Mouse (Mus musculus): ENCODE data around the gene Riiad1. TPM values are rescaled to one million over a fixed set of nuclear protein-coding genes. Genes with fewer than 3 reads are reported as not detected.

The Riiad1 gene
- polyA plus RNA-seq, 1 experiment from 2014 or later = 2.5 TPM

GRCm38 (mm10) chr3:94476301-94477035 lies 3.7 kb downstream of the Riiad1 start:
- H3K4me1 ChIP-seq (ENCODE audit: insufficient read depth) = peaks cover 3% of the 10 kb centered on the region; the same call in 1 of the 2 replicates
- WGBS = 53% methylated on average over 8 of the region's 8 CpGs

GRCm38 (mm10) chr3:94473567-94474232 lies 6.4 kb downstream of the Riiad1 start:
- no peak for TF ChIP-seq CTCF (IDR thresholded peaks at IDR 0.05; ENCODE audit: low read depth)

More at GRCm38 (mm10) chr3:94476301-94477035, 3.7 kb downstream of the Riiad1 start:
- DNase-seq (no peak), ATAC-seq (ENCODE audit: insufficient read depth) (no peak)
- Histone ChIP-seq H3K9ac (no peak overlapping the region), H3K9me3 (ENCODE audit: low read depth, low read length) (no peaks in the 10 kb centered on the region), H3K4me3 (ENCODE audit: low read depth, low read length) (no peak overlapping the region), H3K4me2 (no peak overlapping the region), H3K36me3 (ENCODE audit: insufficient read depth) (no peaks in the 10 kb centered on the region), H3K27me3 (ENCODE audit: insufficient read depth, low read length) (peaks cover 13% of the 10 kb centered on the region), H3K27ac (ENCODE audit: low read depth) (no peak overlapping the region)
- no peak for TF ChIP-seq CTCF (IDR thresholded peaks at IDR 0.05; ENCODE audit: low read depth)

GRCm38 (mm10) chr3:94473115-94473505 lies 7.0 kb downstream of the Riiad1 start:
- H3K4me2 ChIP-seq = peak overlapping the region; percentile 56; the same call in 1 of the 2 replicates
- TF ChIP-seq CTCF (IDR thresholded peaks at IDR 0.05; ENCODE audit: low read depth) = no peak
- no peaks in the 10 kb centered on the region for H3K9me3 ChIP-seq (ENCODE audit: low read depth, low read length)
- H3K36me3 ChIP-seq (ENCODE audit: insufficient read depth) = no peaks in the 10 kb centered on the region
- H3K27ac ChIP-seq (ENCODE audit: low read depth) = peak overlapping the region; percentile 42; the same call in 1 of the 2 replicates
- no peak for ATAC-seq (ENCODE audit: insufficient read depth)
- DNase-seq = no peak
- WGBS = 47% methylated on average over 10 of the region's 10 CpGs
- H3K9ac ChIP-seq = no peak overlapping the region
- H3K4me3 ChIP-seq (ENCODE audit: low read depth, low read length) = no peak overlapping the region; the same call in 1 of the 2 replicates
- H3K27me3 ChIP-seq (ENCODE audit: insufficient read depth, low read length) = no peaks in the 10 kb centered on the region
- peaks cover 3% of the 10 kb centered on the region; the same call in 1 of the 2 replicates for H3K4me1 ChIP-seq (ENCODE audit: insufficient read depth)

More at GRCm38 (mm10) chr3:94473567-94474232, 6.4 kb downstream of the Riiad1 start:
- Histone ChIP-seq H3K4me2 (no peak overlapping the region), H3K4me1 (ENCODE audit: insufficient read depth) (peaks cover 3% of the 10 kb centered on the region; the same call in 1 of the 2 replicates), H3K4me3 (ENCODE audit: low read depth, low read length) (no peak overlapping the region), H3K9me3 (ENCODE audit: low read depth, low read length) (no peaks in the 10 kb centered on the region), H3K9ac (no peak overlapping the region), H3K36me3 (ENCODE audit: insufficient read depth) (no peaks in the 10 kb centered on the region), H3K27ac (ENCODE audit: low read depth) (no peak overlapping the region), H3K27me3 (ENCODE audit: insufficient read depth, low read length) (peaks cover 1% of the 10 kb centered on the region; the same call in 1 of the 2 replicates)
- 39% methylated on average over 5 of the region's 5 CpGs for WGBS
- ATAC-seq (ENCODE audit: insufficient read depth) = no peak
- DNase-seq = no peak

GRCm38 (mm10) chr3:94472447-94473114 lies 7.6 kb downstream of the Riiad1 start:
- peaks cover 3% of the 10 kb centered on the region; the same call in 1 of the 2 replicates for H3K4me1 ChIP-seq (ENCODE audit: insufficient read depth)
- peak; percentile 89 for ATAC-seq (ENCODE audit: insufficient read depth)
- H3K36me3 ChIP-seq (ENCODE audit: insufficient read depth) = no peaks in the 10 kb centered on the region
- H3K9ac ChIP-seq = no peak overlapping the region
- peak overlapping the region; percentile 42; the same call in 1 of the 2 replicates for H3K27ac ChIP-seq (ENCODE audit: low read depth)
- H3K4me3 ChIP-seq (ENCODE audit: low read depth, low read length) = peak overlapping the region; percentile 5; the same call in 1 of the 2 replicates
- peak; percentile 81 for DNase-seq
- WGBS = 10% methylated on average over 28 of the region's 28 CpGs
- no peaks in the 10 kb centered on the region for H3K9me3 ChIP-seq (ENCODE audit: low read depth, low read length)
- no peak for TF ChIP-seq CTCF (IDR thresholded peaks at IDR 0.05; ENCODE audit: low read depth)
- H3K4me2 ChIP-seq = peak overlapping the region; percentile 56
- no peaks in the 10 kb centered on the region for H3K27me3 ChIP-seq (ENCODE audit: insufficient read depth, low read length)

- 32% methylated on average over 3 of the region's 3 CpGs for WGBS
- no peak overlapping the region for H3K4me3 ChIP-seq (ENCODE audit: low read depth, low read length)
- H3K9me3 ChIP-seq (ENCODE audit: low read depth, low read length) = no peaks in the 10 kb centered on the region
- H3K9ac ChIP-seq = no peak overlapping the region
- no peaks in the 10 kb centered on the region for H3K27me3 ChIP-seq (ENCODE audit: insufficient read depth, low read length)
- no peaks in the 10 kb centered on the region for H3K36me3 ChIP-seq (ENCODE audit: insufficient read depth)
- H3K4me2 ChIP-seq = no peak overlapping the region
- no peak for TF ChIP-seq CTCF (IDR thresholded peaks at IDR 0.05; ENCODE audit: low read depth)
- ATAC-seq (ENCODE audit: insufficient read depth) = no peak
- peaks cover 3% of the 10 kb centered on the region; the same call in 1 of the 2 replicates for H3K4me1 ChIP-seq (ENCODE audit: insufficient read depth)
- no peak for DNase-seq
- no peak overlapping the region for H3K27ac ChIP-seq (ENCODE audit: low read depth)
Measured at GRCm38 (mm10) chr3:94468931-94469330, 11.2 kb downstream of the Riiad1 start.

- Histone ChIP-seq H3K27me3 (ENCODE audit: insufficient read depth, low read length) (no peaks in the 10 kb centered on the region), H3K4me2 (no peak overlapping the region), H3K27ac (ENCODE audit: low read depth) (no peak overlapping the region), H3K4me3 (ENCODE audit: low read depth, low read length) (no peak overlapping the region), H3K36me3 (ENCODE audit: insufficient read depth) (no peaks in the 10 kb centered on the region), H3K9ac (no peak overlapping the region), H3K4me1 (ENCODE audit: insufficient read depth) (no peaks in the 10 kb centered on the region), H3K9me3 (ENCODE audit: low read depth, low read length) (no peaks in the 10 kb centered on the region)
- ATAC-seq (ENCODE audit: insufficient read depth) (no peak), DNase-seq (no peak)
- WGBS = 77% methylated on average over 13 of the region's 13 CpGs
- TF ChIP-seq CTCF (IDR thresholded peaks at IDR 0.05; ENCODE audit: low read depth) = no peak
Measured at GRCm38 (mm10) chr3:94465632-94466430, 14.3 kb downstream of the Riiad1 start.
